Mouse (Mus musculus) kidney, adult 2 months (tissue): Measurements from ENCODE around the gene Tead1.

Experiments
- CTCF ChIP-seq: fragments of 200-500 bp; conservative IDR thresholded peaks from 2 replicates; pipeline ENCODE4 v1.5.1; 2011; ENCODE audit warnings: low read depth, mild to moderate bottlenecking, control low read depth, low read length, moderate library complexity, mixed read lengths; ENCODE audit not compliant: insufficient read depth, insufficient read length
- POLR2A ChIP-seq: fragments of 200-500 bp; IDR thresholded peaks from one replicate; pipeline ENCODE4 v1.6.1; 2011; ENCODE audit warnings: low read depth, low read length, control low read depth

DNA sequence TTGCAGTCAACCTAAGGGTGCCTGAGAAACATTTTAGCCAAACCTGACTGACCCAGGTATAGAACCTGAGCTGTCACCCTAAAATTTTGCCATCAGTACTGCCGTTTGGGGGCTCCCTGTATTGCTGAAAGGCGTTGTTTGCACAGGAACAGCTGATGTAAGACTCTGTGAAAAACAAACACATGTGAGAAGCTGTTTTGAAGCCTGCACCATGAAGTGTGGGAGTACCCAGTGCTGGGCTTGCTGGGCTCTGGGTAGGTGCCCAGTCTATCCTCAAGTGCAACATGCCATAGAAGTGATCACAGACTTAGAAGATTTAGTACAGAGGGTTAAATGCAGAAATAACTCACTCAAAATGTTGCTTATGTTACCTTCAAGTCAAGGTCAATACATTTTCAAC lies 49.3 kb downstream of the Tead1 start:
- no peak for TF ChIP-seq POLR2A
- TF ChIP-seq CTCF: no peak
